Mouse (Mus musculus): ENCODE data around the gene Gstp3.
"Not testable (repeated sequence)": the region's sequence is repeated elsewhere in the genome, so short reads cannot be mapped to it uniquely, and the experiment has no call there.

Gene Gstp3

DNA sequence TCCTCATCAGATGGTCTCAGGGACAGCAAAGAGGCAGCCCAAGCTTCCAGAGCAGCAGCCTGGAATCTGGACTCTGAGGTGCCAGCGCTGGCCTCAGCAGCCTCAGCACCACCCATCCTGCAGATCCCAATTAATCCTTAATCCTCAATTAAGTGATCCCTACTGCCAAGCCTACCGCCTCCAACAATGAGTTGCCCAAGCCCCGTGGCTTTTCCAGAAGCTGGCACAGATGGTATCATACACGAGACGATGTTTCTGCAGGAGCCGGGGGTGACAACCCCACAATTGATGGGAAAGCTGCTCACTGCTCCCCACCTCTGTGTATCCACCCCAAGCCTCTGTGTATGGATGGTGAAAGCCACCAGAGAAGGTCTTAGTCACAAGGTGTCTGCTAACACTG, 29.8 kb upstream of the Gstp3 start:
- no peak for DNase-seq (ENCODE audit: low spot score)

- no peak for DNase-seq (ENCODE audit: low spot score)
Observed at GRCm38 (mm10) chr19:4088146-4088545, 28.8 kb upstream of the Gstp3 start.

DNA sequence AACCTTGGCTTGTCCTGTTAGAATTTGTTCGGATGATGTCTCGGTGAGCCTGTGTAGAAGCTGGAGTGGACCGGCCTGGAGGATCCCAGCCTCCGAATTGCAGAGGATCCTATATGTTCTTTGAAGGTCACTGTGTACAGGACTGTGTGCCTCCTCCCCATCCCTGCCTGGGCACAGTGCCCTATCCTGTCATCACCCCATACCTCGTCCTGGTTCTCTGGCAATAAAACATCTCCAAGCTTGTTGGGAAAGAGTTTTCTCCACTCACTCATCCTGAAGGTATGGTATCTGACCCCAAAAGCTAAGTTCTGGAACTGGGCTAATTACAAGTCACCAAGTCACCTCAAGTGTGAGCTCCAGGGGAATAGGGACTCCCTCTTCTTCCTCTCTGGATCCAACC, 27.7 kb upstream of the Gstp3 start:
- DNase-seq (ENCODE audit: low spot score), result no peak

DNA sequence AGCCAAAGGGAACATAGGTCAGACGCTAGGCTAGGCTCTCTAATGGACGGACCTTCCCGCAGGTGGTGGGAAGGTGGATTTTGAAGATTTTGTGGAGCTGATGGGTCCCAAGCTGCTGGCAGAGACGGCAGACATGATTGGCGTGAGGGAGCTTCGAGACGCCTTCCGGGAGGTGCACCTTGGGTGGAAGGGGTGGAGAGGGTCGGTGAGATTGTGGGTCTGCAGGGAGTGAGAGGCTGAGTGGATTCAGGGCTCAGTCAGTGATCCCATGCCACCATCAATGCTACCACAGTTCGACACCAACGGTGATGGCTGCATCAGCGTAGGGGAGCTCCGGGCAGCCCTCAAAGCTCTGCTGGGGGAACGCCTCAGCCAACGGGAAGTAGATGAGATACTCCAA, 26.8 kb upstream of the Gstp3 start:
- no peak for DNase-seq (ENCODE audit: low spot score)

DNA sequence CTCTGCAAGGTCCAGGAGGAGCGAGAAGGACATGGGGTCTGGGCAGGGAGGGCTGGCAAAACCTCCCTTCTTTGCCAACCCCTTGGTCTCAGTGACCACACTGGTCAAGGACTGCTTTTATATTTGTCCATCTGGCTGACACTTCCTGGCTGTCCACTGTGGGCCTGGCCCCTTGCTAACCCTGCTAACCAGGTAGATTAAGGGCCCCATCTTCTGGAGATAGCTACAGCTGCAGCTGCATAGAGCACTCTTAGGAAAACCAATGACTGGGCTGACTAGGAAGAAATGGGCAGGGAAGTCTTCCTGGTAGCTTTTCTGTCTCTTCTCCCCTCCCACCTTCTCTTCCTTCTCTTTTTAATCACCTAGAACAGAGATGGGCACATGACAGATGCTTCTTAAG, 25.6 kb upstream of the Gstp3 start:
- DNase-seq (ENCODE audit: low spot score), result no peak

- DNase-seq (ENCODE audit: low spot score), result no peak
Observed at GRCm38 (mm10) chr19:4083826-4084225, 24.5 kb upstream of the Gstp3 start.

DNA sequence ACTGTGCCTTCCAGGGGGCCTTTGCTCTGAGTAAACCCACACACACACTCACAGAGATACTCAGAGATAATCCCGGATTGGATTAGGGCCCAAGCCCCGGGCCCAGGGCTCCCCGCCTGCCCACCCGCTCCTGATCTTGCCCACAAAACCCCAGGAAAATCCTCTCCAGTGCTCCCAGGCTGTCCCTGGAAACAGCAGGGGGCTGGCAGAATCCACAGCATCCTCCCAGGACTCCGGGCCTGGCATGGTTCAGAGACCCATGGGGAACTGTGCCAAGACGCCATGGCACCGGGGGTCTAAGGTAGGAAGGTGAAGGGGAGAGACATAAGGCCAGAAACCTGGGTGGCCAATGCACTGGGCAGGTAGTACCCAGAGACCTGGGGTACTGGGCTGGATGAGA, 23.9 kb upstream of the Gstp3 start:
- DNase-seq (ENCODE audit: low spot score), result no peak

DNA sequence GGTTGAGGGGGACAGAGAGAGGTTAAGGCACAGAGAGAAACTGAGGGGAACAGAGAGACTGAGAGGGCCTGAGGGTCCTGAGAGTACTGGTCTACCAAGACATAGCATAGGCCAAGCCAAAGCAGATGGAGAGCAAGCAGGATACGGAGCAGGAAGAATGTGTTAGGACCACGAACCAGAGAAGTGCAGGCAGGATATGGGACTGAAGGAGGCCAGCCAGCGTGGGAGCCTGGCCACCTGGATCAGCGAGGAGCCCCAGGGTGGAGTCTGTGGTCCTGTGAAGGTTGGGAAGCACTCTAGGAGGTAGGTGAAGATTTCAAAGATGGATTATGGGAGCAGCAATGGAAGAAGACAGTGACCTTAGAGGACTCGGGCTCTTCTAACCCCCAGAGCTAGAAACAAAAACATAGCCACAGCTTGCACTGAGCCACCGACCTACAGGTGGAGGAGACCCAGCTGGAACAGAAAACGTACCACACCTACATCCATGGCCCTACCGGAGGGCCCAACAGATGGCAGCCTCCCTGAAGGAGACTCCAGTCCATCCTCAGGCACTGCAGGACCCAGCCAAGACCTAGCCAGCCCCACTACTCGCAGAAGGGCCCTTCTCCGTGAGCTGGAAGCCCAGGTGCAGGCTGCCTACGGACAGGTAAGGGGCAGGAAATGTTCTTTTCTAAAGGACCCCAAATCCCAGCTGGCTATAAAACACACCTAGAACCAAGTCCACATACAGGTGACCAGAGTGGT, 23.0 kb upstream of the Gstp3 start:
- DNase-seq (ENCODE audit: low spot score), result no peak

GRCm38 (mm10) chr19:4081394-4081793, 22.0 kb upstream of the Gstp3 start, which contains the start of gene Cabp2:
TSS of gene Cabp2 (plus strand) at chr19:4081578.
- DNase-seq (ENCODE audit: low spot score), result no peak

DNA sequence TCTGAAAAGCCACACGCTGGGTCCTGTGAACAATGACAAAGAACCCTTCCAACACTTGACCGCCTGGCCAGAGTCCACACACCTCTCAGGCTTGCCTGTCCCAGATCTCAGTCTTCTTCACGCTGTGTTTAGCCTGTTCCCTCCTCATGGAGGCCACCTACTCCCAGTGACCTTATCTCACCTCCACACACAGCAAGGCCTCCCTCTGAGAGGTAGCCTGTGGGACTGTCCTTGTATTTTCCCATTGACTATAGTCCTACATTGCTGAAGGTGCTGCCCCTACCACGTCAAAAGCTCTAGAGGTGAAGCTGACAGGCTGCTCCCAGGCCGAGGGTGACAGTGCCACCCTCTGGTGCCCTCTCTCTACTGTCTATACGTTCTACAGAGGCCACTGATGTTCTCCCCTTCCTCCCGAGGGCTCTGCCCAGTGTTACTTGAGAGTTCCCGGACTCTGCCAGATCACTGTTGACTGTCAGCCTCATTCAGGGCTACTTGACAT, 21.2 kb upstream of the Gstp3 start:
- no peak for DNase-seq (ENCODE audit: low spot score)

DNA sequence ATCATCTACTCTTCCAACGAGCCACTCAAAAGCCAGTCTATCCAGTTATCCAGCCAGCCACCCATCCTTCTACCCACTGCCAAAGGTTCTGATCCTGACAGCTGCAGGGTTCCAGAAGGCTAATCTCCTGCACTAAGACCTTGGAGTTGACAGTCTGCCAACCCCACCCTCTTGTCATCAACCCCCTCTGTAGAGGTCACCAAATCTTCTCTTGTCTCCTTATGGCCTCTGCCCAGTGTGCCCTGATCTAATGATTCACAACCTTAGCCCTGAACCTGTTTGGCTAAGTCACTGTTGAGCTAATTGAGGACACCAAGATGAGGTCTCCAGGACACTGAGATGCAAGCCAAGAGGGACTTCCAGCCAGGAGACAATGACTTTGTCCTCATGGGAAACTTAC, 20.2 kb upstream of the Gstp3 start:
- no peak for DNase-seq (ENCODE audit: low spot score)

DNA sequence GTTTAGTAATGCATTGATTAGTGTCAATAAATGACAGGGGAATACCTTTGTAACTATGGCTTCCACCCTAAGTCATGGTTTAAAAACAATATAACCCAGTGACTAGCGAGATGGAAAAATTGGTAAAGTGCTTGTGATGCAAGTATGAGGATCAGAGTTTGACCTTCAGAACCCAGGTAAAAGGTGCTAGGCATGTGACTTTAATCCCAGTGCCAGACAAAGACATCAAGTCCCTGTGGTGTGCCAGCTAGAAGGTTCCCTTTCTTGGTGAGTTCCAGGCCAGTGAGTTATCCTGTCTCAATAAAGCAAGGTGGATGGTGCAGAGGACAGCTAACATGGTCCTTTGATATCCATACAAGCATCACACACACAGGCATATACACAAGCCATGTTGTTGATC, 16.2 kb upstream of the Gstp3 start:
- no peak for DNase-seq (ENCODE audit: low spot score)

GRCm38 (mm10) chr19:4072706-4073424, 13.5 kb upstream of the Gstp3 start:
- DNase-seq (ENCODE audit: low spot score), result no peak

DNA sequence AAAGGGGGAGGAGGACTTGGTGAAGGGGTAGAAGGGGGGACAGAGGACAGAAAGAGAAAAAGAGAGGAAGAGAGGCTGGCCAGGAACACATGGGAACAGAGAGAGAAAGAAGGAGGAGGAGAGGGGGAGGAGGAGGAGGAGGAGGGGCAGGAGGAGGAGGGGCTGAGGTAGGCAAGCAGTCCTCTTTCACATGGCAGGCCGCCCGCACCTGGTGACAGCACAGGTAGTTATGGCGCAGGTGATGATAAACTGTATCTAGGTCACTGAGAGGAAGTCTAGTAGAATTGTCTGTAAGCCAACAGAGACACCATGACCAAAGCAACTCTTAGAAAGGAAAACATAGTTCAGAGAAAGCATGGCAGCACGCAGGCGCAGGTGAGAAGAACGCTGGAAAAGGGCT, 12.0 kb upstream of the Gstp3 start:
- no peak for DNase-seq (ENCODE audit: low spot score)

DNA sequence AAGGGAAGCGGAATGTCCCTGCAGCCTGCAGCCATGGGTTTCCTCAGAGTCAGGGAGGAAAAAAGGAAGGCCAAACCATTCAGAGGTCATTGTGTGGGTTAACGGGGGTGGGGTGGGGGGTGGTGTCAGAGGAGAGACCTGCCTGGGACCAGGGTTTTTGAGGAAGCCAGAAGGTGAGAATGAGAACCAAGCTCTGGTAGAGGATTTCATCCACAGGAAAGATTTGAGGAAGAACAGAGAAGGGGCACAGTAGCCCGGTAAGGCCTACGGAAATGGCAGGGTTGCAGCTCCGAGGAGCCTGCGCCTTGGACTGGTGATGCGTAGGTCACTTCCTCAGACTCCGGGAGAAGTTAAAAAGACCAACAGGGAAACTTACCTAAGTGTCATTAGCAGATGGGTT, 11.4 kb upstream of the Gstp3 start:
- no peak for DNase-seq (ENCODE audit: low spot score)

DNA sequence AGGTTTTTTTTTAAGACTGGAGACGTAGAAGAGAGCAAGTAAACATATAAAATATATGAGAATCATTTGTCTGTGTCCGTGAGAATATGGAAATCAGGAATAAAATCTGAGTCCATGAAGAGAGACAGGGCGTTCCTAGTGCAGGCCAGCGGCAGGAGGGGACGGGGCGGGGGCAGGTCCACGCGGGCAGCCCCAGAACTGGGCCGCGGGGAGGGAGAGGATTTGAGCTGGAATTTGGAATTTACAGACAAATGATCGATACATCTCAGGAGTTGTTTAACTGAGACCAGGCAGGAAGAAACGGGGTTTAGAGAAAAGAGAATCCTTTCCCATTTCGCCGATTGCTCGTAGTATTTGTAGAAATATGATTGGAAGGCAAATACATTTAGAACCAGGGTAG, 10.9 kb upstream of the Gstp3 start:
- no peak for DNase-seq (ENCODE audit: low spot score)

DNA sequence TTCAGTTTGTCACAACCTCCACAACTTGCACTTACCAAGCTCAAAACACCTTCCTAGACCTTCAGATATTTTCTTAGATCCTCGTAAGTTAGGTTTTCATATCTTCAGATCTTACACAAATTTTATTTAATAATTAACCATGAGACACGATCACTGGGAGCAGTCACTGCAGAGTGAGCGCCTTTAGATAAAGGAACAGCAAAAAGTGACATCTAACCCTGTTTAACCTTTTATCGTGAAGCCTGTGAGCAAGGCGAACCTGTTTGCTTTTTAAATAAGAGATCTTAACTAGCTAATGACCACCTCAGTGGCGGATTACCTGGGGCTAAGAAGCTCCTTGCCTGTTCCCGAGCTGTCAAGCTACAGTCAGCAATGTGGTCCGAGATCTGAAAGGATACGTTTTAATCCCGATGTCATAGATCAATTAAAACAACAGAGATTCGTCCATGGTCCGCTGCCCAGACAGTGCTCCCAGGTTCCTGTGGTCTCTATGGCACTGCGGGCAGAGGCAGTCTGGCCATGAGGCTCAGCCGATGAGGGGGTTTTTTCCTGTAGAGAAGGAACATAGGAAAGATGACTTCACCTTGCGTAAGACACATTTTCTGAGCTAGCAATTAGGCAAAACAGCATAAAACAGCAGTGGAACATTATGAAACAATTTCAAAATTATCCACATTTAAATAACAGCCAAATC, 9.5 kb upstream of the Gstp3 start:
- DNase-seq (ENCODE audit: low spot score), result no peak

GRCm38 (mm10) chr19:4068242-4068641, 8.9 kb upstream of the Gstp3 start:
- not testable (repeated sequence) for DNase-seq (ENCODE audit: low spot score)

GRCm38 (mm10) chr19:4066877-4067276, 7.5 kb upstream of the Gstp3 start:
- DNase-seq (ENCODE audit: low spot score), result no peak

- no peak for DNase-seq (ENCODE audit: low spot score)
Observed at GRCm38 (mm10) chr19:4066280-4066679, 6.9 kb upstream of the Gstp3 start.

GRCm38 (mm10) chr19:4064501-4064900, 5.1 kb upstream of the Gstp3 start:
- not testable (repeated sequence) for DNase-seq (ENCODE audit: low spot score)

- not testable (repeated sequence) for DNase-seq (ENCODE audit: low spot score)
Observed at GRCm38 (mm10) chr19:4063357-4063756, 4.0 kb upstream of the Gstp3 start.

DNA sequence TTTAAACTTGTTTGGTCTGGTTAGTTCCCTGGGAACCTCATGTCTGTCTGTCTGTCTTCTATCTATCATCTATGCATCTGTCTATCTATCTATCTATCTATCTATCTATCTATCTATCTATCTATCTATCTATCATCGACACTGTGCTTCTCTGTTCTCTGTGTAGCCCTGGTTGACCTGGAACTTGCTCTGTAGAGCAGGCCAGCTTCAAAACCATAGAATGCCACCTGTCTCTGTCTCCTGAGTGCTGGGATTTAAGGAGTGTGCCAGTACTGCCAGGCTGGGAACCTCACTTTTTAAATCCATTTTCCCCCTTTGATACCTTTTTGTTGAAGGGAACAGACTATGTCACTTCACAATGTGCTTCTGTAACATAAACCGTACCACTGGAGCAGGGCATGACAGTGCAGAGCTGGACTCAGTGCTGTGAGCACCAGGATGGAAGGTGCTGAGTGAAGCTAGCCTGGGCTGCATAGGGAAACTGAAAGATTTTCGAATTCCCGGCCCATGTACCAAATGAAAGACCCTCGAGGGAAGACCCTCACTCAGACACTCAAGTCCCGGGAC, 1.6 kb upstream of the Gstp3 start:
- no peak for DNase-seq (ENCODE audit: low spot score)
